Mouse (Mus musculus) olfactory bulb, adult 2 months (tissue): ENCODE results near the gene Lama5.

Experiments
- CTCF ChIP-seq: fragments of 200-500 bp; IDR thresholded peaks from 2 replicates; pipeline ENCODE4 v1.5.1; 2012; ENCODE audit warnings: low read depth, mild to moderate bottlenecking, low read length, moderate library complexity; ENCODE audit not compliant: insufficient read depth
- POLR2A ChIP-seq: fragments of 200-500 bp; IDR thresholded peaks from 2 replicates; pipeline ENCODE4 v1.6.1; 2012; ENCODE audit warnings: mild to moderate bottlenecking, low read depth, low read length, moderate library complexity; ENCODE audit not compliant: insufficient read depth

- TF ChIP-seq CTCF: no peak
- no peak for TF ChIP-seq POLR2A
These were observed 98.0 kb downstream of the Lama5 start for GRCm38 (mm10) chr2:180127675-180128074.
